Mouse (Mus musculus) adrenal gland, postnatal 10 days (tissue): Measurements from ENCODE around the gene Tenm3. TPM values are rescaled to one million over a fixed set of nuclear protein-coding genes. Genes with fewer than 3 reads are reported as not detected.
A peak's percentile ranks its signal among the peaks of the same experiment; 100 is the strongest.

Source experiments
- DNase-seq: peaks from one replicate; pipeline ENCODE4 v3.0.0; 2021; ENCODE audit warnings: mixed read lengths
- total RNA-seq, 2 experiments: library from RNA; stranded (reverse); gene quantifications; 2 replicates each; pipeline ENCODE4 v1.2.3; 2021

Gene Tenm3
- total RNA-seq, 2 experiments from 2014 or later = 18.3 to 20.4 TPM

DNA sequence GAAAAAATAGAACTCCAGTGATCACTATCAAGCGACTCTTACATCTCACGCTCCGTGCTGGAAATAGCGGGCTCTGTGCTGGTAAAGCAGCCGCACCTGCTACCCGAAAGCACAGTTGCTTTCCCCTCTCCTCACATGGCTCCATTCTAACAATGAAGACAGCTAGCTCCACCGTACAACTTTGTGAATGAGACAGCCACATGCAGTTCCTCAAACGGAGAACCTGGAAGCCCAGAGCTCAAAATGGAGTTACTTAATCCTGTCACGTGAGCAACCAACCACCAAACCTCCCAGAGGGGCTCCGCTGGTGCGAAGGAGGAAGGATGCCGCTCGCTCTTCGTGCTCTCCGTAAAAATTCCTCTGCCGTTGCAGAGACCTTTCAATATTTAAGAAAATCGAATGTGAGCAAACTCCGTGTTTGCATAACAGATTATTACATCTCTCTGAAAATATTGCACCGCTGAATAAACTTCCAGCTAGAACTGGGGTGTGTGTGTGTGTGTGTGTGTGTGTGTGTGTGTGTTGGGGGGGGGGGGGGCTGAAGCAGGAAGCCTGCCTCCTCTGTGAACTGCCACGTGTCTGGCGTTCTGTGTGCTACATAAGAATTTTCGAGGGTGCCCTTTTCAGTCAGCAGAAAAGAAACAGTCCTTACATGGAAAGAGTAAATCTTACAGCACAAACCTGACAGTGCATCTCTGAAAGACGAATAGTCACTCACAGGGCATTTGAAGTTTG, 103.4 kb downstream of the Tenm3 start:
- DNase-seq = no peak

- peak; percentile 13 for DNase-seq
These were observed 110.0 kb downstream of the Tenm3 start for GRCm38 (mm10) chr8:48733731-48734130.

DNA sequence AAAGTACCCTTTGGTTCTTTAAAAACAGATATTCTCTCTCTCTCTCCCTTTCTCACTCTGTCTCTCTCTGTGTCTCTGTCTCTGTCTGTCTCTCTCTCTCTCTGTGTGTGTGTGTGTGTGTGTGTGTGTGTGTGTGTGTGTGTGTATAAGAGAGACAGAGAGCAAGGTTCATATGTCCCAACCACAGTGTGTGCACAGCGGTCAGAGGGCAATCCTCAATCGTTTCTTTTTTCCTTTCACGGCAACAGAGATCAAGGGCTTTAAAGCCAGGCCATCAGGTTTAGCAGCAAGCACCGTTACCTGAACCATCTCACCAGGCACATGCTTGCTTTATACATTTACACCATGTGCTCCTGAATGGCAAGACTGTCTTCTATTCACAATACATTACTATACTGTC, 110.7 kb downstream of the Tenm3 start:
- no peak for DNase-seq

DNA sequence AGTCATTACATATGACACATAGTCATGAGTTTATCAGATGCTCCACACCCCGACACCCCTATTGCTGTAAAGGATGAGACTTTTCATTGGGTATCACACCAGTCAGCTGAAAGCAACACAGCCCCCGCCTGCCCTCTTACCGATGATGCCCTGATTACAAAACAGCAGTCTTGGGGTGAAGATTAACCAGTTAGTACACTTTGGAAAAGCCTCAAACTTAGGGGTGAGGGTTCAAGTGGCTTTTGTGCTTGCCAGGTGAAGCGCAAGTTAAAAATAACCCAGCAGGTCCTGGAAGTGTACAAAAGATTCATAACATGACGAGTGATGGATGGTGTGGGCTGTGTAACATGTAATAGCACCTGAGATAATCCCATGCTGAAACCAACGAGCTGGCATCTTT, 113.0 kb downstream of the Tenm3 start:
- DNase-seq = no peak

- DNase-seq = no peak
These were observed 114.7 kb downstream of the Tenm3 start for GRCm38 (mm10) chr8:48728833-48729690.

GRCm38 (mm10) chr8:48728006-48728405, 115.7 kb downstream of the Tenm3 start:
- DNase-seq = no peak

- DNase-seq = no peak
These were observed 121.0 kb downstream of the Tenm3 start for GRCm38 (mm10) chr8:48722744-48723143.

DNA sequence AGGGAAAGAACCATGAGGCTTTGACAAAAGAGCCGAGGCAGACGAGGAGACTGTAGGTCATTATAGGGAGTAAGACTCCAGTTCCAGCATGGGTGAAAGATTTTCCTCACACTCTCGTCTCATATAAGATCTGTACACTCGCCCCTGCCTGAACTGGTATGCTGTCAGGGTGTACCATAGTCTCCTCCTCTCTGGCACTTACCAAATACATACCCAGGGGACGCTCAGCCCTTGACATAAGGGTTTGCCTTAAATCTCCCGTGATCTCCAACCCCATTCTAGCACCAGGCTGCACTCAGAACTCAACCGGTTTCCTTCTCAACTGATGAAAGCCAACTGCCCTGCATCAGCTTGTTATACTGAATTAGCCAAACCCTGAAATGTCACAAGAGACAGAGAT, 121.4 kb downstream of the Tenm3 start:
- no peak for DNase-seq

DNA sequence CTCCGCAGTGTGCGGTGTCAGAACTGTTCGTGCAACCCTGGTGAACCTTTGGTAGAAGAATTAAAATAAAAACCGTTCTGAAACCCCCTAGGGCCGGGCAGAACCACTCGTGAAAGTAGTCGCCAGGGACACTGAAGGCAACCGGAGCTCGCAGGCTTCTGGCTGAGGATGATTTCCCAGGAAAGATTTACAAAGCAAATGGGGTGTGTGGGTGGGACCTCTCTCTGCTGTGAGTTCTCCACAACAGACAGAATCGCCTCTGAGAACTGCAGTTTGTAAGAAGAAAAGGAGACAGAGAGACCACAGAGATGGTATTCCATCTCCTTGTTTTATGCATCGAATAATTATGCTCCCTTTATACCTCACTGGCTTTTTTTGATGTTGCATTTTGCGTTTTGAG, 122.4 kb downstream of the Tenm3 start:
- no peak for DNase-seq

DNA sequence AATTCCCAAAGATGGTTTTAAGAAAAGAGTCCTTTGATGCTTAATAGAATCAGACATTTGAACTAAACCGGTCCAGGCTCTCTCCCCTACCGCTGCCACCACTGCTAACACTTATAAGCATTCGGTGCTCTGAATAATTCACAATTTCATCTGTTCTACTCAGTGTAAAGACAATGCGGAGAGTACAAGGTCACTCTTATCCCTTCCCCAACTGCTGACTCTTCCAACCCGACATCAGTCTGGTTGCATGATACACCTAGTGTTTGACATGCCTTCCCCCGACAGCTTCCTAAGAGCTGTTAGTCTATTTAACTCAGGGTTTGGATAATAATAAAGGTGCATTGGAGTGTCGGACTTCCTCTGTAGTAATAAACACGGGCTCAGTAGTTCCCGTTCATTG, 128.1 kb downstream of the Tenm3 start:
- DNase-seq = no peak

- no peak for DNase-seq
These were observed 137.1 kb downstream of the Tenm3 start for GRCm38 (mm10) chr8:48706666-48707065.

DNA sequence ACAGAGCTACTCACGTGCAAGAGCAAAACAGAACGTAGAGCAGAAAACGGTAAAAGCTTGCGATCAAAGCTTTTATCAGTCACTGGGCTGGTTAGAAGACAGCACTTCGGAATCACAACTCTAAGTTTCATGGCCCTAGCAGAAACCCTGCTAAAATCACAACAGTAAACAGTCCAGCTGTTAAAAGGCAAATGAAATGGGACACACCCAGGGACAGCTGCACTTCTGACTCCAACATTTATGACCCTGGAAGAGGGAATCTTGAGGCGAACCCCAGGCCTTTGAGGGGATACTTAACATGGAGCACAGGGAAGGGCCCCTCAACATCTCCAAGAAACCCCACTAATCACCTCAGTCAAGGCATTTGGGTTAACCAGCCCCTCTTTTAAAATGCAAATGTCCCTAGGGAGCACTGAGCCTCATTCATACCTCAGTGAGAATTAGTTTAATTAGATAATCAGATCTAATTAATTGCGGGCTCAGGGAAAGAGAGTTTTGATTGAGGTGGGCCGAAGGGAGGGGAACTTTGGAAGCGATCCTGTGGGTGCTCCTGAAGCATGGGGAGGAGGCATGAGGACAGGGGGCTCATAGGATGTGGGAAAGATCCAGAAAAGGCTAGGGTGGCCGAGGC, 138.8 kb downstream of the Tenm3 start:
- no peak for DNase-seq

DNA sequence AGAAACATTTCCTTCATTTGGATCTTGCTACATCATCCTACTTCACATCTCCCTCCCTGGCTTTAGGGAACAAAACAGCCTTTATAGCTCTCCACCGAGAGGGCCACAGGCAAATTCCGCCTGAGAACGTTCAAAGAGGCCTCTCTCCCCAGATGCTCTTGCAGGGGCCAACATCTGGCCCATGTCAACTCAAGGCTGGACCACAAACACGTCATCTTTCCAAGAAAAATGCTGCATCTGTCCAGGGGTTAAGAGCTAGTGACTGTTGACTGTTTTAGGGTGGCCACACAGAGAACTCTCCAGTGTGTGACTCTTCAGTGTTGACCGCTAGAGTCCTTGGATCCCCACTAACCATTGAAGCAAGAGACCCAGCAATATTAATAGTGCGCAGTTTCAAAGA, 139.3 kb downstream of the Tenm3 start:
- DNase-seq = no peak

DNA sequence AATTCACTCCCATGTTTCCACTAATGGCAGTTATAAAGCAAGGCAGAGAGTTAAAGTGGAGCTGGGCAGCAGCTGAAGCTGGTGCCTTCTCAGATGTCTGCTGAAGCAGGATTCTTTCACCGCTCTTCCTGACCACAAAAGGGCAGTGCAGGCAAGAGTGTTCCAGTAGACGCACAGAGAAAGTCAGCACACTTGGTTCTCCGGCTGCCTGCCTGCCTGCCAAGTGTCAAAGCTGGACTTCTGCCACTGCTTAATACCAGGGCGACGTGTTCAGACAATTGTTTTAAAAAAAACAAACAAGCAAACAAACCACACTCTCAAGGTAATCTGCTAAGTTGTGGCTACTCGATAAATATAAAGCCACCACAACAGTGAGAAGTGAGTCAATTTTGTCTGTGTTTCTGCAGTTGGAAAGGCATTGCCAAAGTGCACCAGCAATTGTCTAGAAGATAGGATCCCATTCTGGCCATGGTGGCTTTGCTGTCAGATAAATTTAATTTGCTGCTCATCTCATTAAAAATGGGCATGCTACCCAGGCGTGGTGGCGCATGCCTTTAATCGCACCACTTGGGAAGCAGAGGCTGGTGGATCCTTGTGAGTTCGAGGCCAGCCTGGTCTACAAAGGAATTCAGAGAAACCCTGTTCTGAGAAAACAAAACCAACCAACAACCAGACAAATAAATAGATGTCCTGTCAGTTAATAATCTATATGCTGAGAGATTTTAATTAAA, 152.9 kb downstream of the Tenm3 start:
- DNase-seq = peak; percentile 48

GRCm38 (mm10) chr8:48688706-48689105, 155.0 kb downstream of the Tenm3 start:
- DNase-seq = no peak

DNA sequence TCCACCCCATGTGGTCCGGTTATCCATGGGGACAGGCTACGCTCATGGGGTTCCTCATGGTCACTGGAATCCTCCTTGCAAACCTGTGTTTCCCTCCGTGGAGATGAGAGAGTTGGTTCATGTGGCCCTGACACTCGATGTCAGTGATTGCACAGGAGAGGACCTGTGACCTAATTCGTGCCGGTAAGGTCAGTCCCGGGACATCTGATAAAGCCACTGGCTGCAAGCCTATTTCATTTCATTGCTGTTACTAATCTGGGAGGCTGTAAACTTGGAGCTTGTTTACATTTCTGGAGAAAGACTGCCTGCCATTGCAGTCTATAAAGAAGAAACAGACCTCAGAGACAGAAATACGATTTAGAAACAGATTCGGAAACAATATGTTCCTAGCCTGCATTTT, 155.6 kb downstream of the Tenm3 start:
- DNase-seq = peak; percentile 39

- no peak for DNase-seq
These were observed 170.3 kb downstream of the Tenm3 start for GRCm38 (mm10) chr8:48673476-48673875.

DNA sequence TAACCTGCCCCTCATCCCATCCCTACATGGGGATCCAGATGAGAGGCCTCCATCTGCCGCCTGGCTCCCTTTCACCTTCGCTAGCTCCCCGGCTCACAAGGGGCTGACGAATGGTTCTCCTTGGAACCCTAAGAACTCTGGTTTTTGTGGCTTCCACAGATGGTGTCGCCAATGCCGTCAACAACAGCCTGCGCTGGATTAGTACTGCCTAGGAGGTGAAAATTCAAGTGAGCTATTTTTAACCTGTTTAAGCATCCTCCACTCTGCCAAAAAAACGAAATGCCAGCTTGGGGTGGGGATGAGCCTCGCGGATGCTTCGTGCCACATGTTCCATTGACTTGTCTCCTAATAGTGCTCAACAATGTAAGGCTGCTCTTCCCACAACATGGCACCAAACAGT, 171.3 kb downstream of the Tenm3 start:
- DNase-seq = no peak

DNA sequence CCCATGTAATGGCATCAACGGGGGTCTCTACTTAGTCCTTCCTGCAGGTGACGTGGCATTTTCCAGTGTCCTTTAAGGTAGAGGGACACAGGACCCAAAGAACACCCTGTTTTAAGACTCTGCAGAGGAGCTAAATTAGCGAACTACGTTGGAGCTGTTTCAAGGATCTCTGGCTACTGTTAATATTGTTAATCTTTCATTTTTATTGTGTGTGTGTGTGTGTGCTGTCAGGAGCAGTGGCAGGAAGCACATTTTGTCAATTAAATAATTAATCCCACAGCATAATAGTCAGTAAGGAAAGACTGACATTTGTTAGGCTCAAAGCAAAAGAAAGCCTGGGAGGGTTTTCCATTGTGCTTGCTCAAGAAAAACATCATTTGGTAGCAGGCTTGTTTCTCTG, 172.4 kb downstream of the Tenm3 start:
- DNase-seq = no peak

GRCm38 (mm10) chr8:48670895-48671294, 172.9 kb downstream of the Tenm3 start:
- no peak for DNase-seq

DNA sequence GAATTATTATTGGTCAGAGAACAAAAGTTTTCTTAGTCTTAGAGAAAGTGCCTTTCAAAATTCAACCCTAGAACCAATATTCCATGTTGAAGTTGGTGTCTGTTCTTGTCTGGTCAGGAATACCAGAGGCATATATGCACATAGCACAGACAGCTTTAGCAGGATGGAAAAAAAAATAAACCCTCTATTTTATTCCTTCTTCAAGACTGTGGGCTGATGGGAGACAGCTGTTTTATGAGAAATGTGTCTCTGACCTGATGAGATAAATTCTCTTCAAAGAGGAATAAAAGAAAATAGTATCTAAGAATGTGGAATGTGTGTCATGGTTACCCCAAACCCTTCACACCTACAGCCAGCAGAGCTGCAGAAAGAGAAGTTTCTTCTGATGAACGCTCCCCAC, 173.4 kb downstream of the Tenm3 start:
- DNase-seq = no peak

- no peak for DNase-seq
These were observed 178.6 kb downstream of the Tenm3 start for GRCm38 (mm10) chr8:48665193-48665592.

DNA sequence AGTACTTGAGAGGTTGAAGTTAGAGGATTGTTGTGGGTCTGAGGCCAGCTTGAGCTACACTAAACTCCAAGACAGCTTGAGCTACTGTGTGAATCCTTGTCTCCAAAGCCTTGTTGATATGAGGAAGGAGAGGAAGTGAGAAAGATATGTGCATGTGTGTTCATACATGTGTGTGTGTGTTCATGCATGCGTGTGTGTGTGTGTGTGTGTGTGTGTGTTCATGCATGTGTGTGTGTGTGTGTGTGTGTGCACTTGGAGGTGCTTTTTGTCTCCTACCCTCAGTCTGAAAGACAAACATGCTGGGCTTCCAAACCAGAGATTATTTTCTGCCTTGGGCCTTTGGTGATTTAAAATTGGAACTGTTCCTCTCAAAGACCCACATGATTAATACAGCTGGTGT, 184.5 kb downstream of the Tenm3 start:
- DNase-seq = no peak
